9 mouse cellular contexts compared by ENCODE assay signal in the genomic region with DNA sequence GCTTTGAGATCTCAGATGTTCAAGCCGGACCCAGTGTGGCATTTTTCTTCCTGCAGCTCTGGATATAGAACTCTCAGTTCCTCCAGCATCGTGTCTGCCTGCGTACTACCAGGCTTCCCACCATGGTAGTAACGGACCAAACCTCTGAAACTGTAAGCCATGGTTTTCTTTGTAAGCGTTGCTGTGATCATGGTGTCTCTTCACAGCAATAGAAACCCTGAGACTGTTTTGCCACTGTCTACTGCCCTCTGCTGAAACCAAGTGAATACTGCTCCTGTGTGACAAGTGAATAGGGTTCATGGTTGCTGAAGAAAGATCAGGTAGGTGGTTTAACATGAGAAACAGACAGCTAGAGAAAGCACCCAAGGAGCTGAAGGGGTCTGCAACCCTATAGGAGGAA. TPM values are rescaled to one million over a fixed set of nuclear protein-coding genes. Genes with fewer than 3 reads are reported as not detected.
A peak's percentile ranks its signal among the peaks of the same experiment; 100 is the strongest.
DNase-seq lines count a peak whose midpoint lies in the region; ATAC-seq and TF ChIP-seq lines count a peak whose summit lies in the region.
"Had no signal": no experiment of that assay in that cellular context is flagged by ENCODE, and none has a peak within 500 bp of the region (broad histone marks: within the 10 kb centered on the region; RNA-seq: fewer than 3 reads in every experiment).

No protein-coding gene starts in this region.

- no peak overlapping the region for H3K4me3 ChIP-seq in hindbrain, postnatal 0 days (ENCODE audit: low read length)
- H3K4me3 ChIP-seq in hindbrain, embryonic 13.5 days, result no peak overlapping the region
- H3K4me3 ChIP-seq in ES-Bruce4 (ENCODE audit: low read depth, low read length), result no peak overlapping the region
- H3K4me3 ChIP-seq in lung, embryonic 14.5 days (ENCODE audit: low read depth, low read length), result no peak overlapping the region
- H3K4me3 ChIP-seq: limb, embryonic 15.5 days had no signal

- H3K9ac ChIP-seq in hindbrain, postnatal 0 days (replicated peaks; ENCODE audit: low read length), result no peak overlapping the region
- H3K9ac ChIP-seq in hindbrain, embryonic 13.5 days, result no peak overlapping the region
- H3K9ac ChIP-seq in ES-Bruce4 (ENCODE audit: low read depth, poor library complexity, severe bottlenecking), result no peak overlapping the region
- H3K9ac ChIP-seq in lung, embryonic 14.5 days, result no peak overlapping the region
- H3K9ac ChIP-seq: limb, embryonic 15.5 days had no signal

- no peak overlapping the region for H3K4me2 ChIP-seq in hindbrain, postnatal 0 days (ENCODE audit: low read depth, low read length)
- H3K4me2 ChIP-seq in hindbrain, embryonic 13.5 days, result no peak overlapping the region
- no peak overlapping the region for H3K4me2 ChIP-seq in lung, embryonic 14.5 days
- H3K4me2 ChIP-seq: limb, embryonic 15.5 days had no signal

- TF ChIP-seq EP300 in ES-Bruce4 (IDR thresholded peaks at IDR 0.05; ENCODE audit: insufficient read depth, low read depth, low read length), result no peak

- peak; percentile 71 for TF ChIP-seq CTCF in hindbrain, postnatal 0 days (IDR thresholded peaks at IDR 0.05; ENCODE audit: low read depth)
- peak; percentile 34 for TF ChIP-seq CTCF in ES-Bruce4 (IDR thresholded peaks at IDR 0.05; ENCODE audit: low read depth, low read length)
- peak; percentile 69 for TF ChIP-seq CTCF in lung, embryonic 14.5 days (IDR thresholded peaks at IDR 0.05; ENCODE audit: low read depth)

- intact Hi-C loops in heart, postnatal 14 days (cut with DNase I), result loop anchor here (1.0 kb wide), 1 partner anchor 91 kb away; no protein-coding TSS in a partner anchor

- no peak for TF ChIP-seq POLR2A in ES-Bruce4 (IDR thresholded peaks at IDR 0.05; ENCODE audit: insufficient read depth, low read length)

- ATAC-seq in hindbrain, postnatal 0 days, result no peak
- ATAC-seq in hindbrain, embryonic 13.5 days (ENCODE audit: low FRiP score), result no peak
- ATAC-seq in lung, embryonic 14.5 days (ENCODE audit: insufficient read depth), result no peak
- ATAC-seq in activated CD4-positive, CD25-positive, alpha-beta regulatory T cell, adult 4 months, result no peak

- peak; percentile 55 for DNase-seq in hindbrain, postnatal 0 days (ENCODE audit: low spot score)
- peak; percentile 21 for DNase-seq in adrenal gland, adult 8-10 months
- peak; percentile 12 to 33 for DNase-seq in heart, postnatal 14 days
- DNase-seq in lung, embryonic 14.5 days, result peak; percentile 60
- peak; percentile 51 for DNase-seq in thymus, postnatal 0 days (ENCODE audit: low spot score)

- H3K4me1 ChIP-seq in hindbrain, postnatal 0 days (ENCODE audit: insufficient read depth, low read length), result no peaks in the 10 kb centered on the region
- H3K4me1 ChIP-seq in hindbrain, embryonic 13.5 days (replicated peaks), result no peaks in the 10 kb centered on the region
- H3K4me1 ChIP-seq in ES-Bruce4 (ENCODE audit: control insufficient read depth, insufficient read depth, low read length), result no peaks in the 10 kb centered on the region
- no peaks in the 10 kb centered on the region for H3K4me1 ChIP-seq in lung, embryonic 14.5 days (ENCODE audit: insufficient read depth)
- H3K4me1 ChIP-seq: limb, embryonic 15.5 days had no signal

- no peak overlapping the region for H3K27ac ChIP-seq in hindbrain, postnatal 0 days
- H3K27ac ChIP-seq in hindbrain, embryonic 13.5 days, result no peak overlapping the region
- H3K27ac ChIP-seq in ES-Bruce4 (ENCODE audit: insufficient read depth, low read length), result no peak overlapping the region
- no peak overlapping the region for H3K27ac ChIP-seq in lung, embryonic 14.5 days (ENCODE audit: low read depth)
- H3K27ac ChIP-seq: limb, embryonic 15.5 days had no signal

- no peaks in the 10 kb centered on the region for H3K36me3 ChIP-seq in hindbrain, postnatal 0 days (ENCODE audit: insufficient read depth, low read length)
- H3K36me3 ChIP-seq in hindbrain, embryonic 13.5 days, result no peaks in the 10 kb centered on the region
- no peaks in the 10 kb centered on the region for H3K36me3 ChIP-seq in ES-Bruce4 (ENCODE audit: control insufficient read depth, insufficient read depth, low read length, poor library complexity, severe bottlenecking)
- no peaks in the 10 kb centered on the region for H3K36me3 ChIP-seq in lung, embryonic 14.5 days (ENCODE audit: insufficient read depth)
- H3K36me3 ChIP-seq: limb, embryonic 15.5 days had no signal

- H3K27me3 ChIP-seq in hindbrain, postnatal 0 days (ENCODE audit: insufficient read depth, low read length), result no peaks in the 10 kb centered on the region
- H3K27me3 ChIP-seq in hindbrain, embryonic 13.5 days, result no peaks in the 10 kb centered on the region
- H3K27me3 ChIP-seq in ES-Bruce4 (ENCODE audit: control insufficient read depth, insufficient read depth, low read length, poor library complexity, severe bottlenecking), result no peaks in the 10 kb centered on the region; the same call in 1 of the 2 replicates
- no peaks in the 10 kb centered on the region for H3K27me3 ChIP-seq in lung, embryonic 14.5 days (ENCODE audit: insufficient read depth, low read length)

- H3K9me3 ChIP-seq in hindbrain, postnatal 0 days (ENCODE audit: low read length), result no peaks in the 10 kb centered on the region
- no peaks in the 10 kb centered on the region for H3K9me3 ChIP-seq in hindbrain, embryonic 13.5 days
- H3K9me3 ChIP-seq in ES-Bruce4 (replicated peaks; ENCODE audit: control insufficient read depth, insufficient read depth, low read length, poor library complexity, severe bottlenecking), result no peaks in the 10 kb centered on the region
- H3K9me3 ChIP-seq in lung, embryonic 14.5 days (ENCODE audit: low read depth, low read length), result no peaks in the 10 kb centered on the region
- H3K9me3 ChIP-seq: limb, embryonic 15.5 days had no signal

- 61% methylated on average over 5 of the region's 5 CpGs for WGBS in hindbrain, postnatal 0 days
- 68% methylated on average over 5 of the region's 5 CpGs for WGBS in hindbrain, embryonic 13.5 days
- 55% methylated on average over 5 of the region's 5 CpGs for WGBS in lung, embryonic 14.5 days

RNA-seq across cellular contexts. Expression of a gene that starts 16.2 kb away (rescaled TPM):
- 2.2 and 5.3 TPM in 2 replicates for total RNA-seq in hindbrain, postnatal 0 days (2014; rRNA removed)
- polyA plus RNA-seq in hindbrain, postnatal 0 days (2015; fragmentation: Nextera tagmentation; extraction: Ambion mirVana), result 3.6 and 4.3 TPM in 2 replicates
- 0.32 and 0.61 TPM in 2 replicates for polyA plus RNA-seq in hindbrain, embryonic 13.5 days (2015; fragmentation: Nextera tagmentation; extraction: Ambion mirVana)
- polyA plus RNA-seq in ES-Bruce4 (2011; ENCODE audit: insufficient read depth, insufficient read length, low read depth, missing spikeins), result not detected in 2 replicates
- 10 to 100 TPM in 3 of 4 experiments, 1 to 10 TPM in 1; 6.4 to 15.5 (median 12.2) TPM for total RNA-seq in adrenal gland, adult 8-10 months (2022)
- total RNA-seq in heart, postnatal 14 days (2021), result 1 to 10 TPM; 5.2 to 6.0 TPM
- polyA plus RNA-seq in lung, embryonic 14.5 days (2014; fragmentation: Nextera tagmentation; extraction: Ambion mirVana), result 2.3 and 2.4 TPM in 2 replicates
- polyA plus RNA-seq in thymus, postnatal 0 days (2015; fragmentation: Nextera tagmentation; extraction: Ambion mirVana), result 14.4 and 15.2 TPM in 2 replicates
- under 1 TPM; 0.20 to 0.94 TPM for polyA plus RNA-seq in activated CD4-positive, CD25-positive, alpha-beta regulatory T cell, adult 4 months (2017; shearing (Covaris generic))

RNA-seq across cellular contexts. Expression of a gene that starts 26.2 kb away (rescaled TPM):
- 0.58 TPM in 1 of 2 replicates, not detected in the other for total RNA-seq in hindbrain, postnatal 0 days (2014; rRNA removed)
- 0.55 and 0.71 TPM in 2 replicates for polyA plus RNA-seq in hindbrain, postnatal 0 days (2015; fragmentation: Nextera tagmentation; extraction: Ambion mirVana)
- polyA plus RNA-seq in hindbrain, embryonic 13.5 days (2015; fragmentation: Nextera tagmentation; extraction: Ambion mirVana), result 0.31 TPM in 2 replicates
- polyA plus RNA-seq in ES-Bruce4 (2011; ENCODE audit: insufficient read depth, insufficient read length, low read depth, missing spikeins), result not detected in 2 replicates
- 1 to 10 TPM; 4.1 to 7.5 (median 6.1) TPM for total RNA-seq in adrenal gland, adult 8-10 months (2022)
- total RNA-seq in heart, postnatal 14 days (2021), result under 1 TPM; 0.22 to 0.29 TPM
- 0.35 and 0.47 TPM in 2 replicates for polyA plus RNA-seq in lung, embryonic 14.5 days (2014; fragmentation: Nextera tagmentation; extraction: Ambion mirVana)
- polyA plus RNA-seq in thymus, postnatal 0 days (2015; fragmentation: Nextera tagmentation; extraction: Ambion mirVana), result 1.4 and 1.6 TPM in 2 replicates
- polyA plus RNA-seq in activated CD4-positive, CD25-positive, alpha-beta regulatory T cell, adult 4 months (2017; shearing (Covaris generic)), result under 1 TPM in 1 of 2 experiments, not detected in 1; 0.40 TPM
